Mouse (Mus musculus) lung, adult 2 months (tissue): ENCODE measurements around the gene Palb2. TPM values are rescaled to one million over a fixed set of nuclear protein-coding genes. Genes with fewer than 3 reads are reported as not detected.

Source experiments
- DNase-seq: peaks from one replicate; pipeline ENCODE4 v3.0.0; 2022
- H3K4me1 ChIP-seq: fragments of 200-500 bp; 2 replicates; pipeline ENCODE4 v1.6.1; 2011; ENCODE audit warnings: low read length; ENCODE audit not compliant: control insufficient read depth, insufficient read depth
- H3K4me3 ChIP-seq: fragments of 200-500 bp; replicated peaks from 2 replicates; pipeline ENCODE3; 2011; ENCODE audit warnings: low read depth, mild to moderate bottlenecking, control low read depth, low read length; ENCODE audit errors: extremely low read depth
- CTCF ChIP-seq: fragments of 200-500 bp; IDR thresholded peaks from 2 replicates; pipeline ENCODE4 v1.5.1; 2011; ENCODE audit warnings: mild to moderate bottlenecking, low read length, control low read depth; ENCODE audit not compliant: insufficient read depth
- POLR2A ChIP-seq: fragments of 200-500 bp; IDR thresholded peaks from 2 replicates; pipeline ENCODE4 v1.6.1; 2011; ENCODE audit warnings: low read depth, mild to moderate bottlenecking, control low read depth, low read length, borderline replicate concordance; ENCODE audit errors: extremely low read depth
- WGBS: fragments of 180-500 bp; shearing (Covaris S2); methylation state at CpG from one replicate; pipeline ENCODE4 v1.1.7; 2018; 5-methylcytosine and 5-hydroxymethylcytosine counted together
- polyA plus RNA-seq: library from polyadenylated mRNA; depleted of rRNA; stranded (reverse); fragments of >200 nt; gene quantifications from 2 replicates; pipeline ENCODE4 v1.2.3, GENCODE M21; 2012

Gene Palb2
- polyA plus RNA-seq, 1 experiment: 0.67 TPM

- no peak for DNase-seq
- no peak for TF ChIP-seq CTCF
- no peak for TF ChIP-seq POLR2A
- WGBS: 74% methylated on average over 4 of the region's 4 CpGs
- no peaks in the 10 kb centered on the region for H3K4me1 ChIP-seq
- no peak overlapping the region for H3K4me3 ChIP-seq
These were observed 19.7 kb upstream of the Palb2 start for GRCm38 (mm10) chr7:122152473-122152872.

DNA sequence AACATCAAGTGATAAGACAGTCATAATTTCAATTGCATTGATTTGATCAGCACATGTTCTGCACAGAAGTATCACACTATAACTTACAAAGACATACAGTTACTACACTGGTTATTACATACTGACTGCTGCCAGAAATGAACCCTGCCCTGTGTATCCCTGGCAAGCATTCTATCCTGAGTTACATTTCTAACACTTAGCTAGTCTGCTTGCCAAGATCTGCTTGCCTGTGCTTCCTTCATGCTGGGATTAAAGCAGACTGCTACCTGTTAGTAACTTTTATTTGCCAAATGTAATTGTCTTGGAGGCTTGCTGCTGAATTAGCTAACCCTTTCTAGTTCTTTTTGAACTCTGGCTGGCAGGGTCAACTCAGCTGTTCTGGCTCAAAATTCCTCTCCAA lies 8.2 kb upstream of the Palb2 start:
- no peak for DNase-seq
- Histone ChIP-seq H3K4me3 (no peak overlapping the region), H3K4me1 (no peaks in the 10 kb centered on the region)
- TF ChIP-seq POLR2A (no peak), CTCF (no peak)

DNA sequence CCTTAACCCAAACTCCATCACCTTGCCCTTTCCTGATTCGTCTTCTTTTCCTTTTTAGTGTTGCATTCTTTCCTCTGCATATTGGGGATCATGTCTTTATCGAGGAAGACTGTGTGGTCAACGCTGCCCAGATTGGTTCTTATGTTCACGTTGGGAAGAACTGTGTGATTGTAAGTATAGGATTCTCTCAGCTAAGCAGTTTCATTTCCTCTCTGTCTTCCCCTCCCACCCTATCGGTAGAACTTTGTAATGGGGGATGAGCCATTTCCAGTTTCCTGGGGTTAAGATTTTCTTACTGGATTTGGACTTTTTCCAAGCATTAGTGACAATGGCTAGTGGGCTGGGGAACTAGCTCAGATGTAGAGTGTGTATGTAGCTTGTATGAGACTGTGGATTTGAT lies 5.4 kb upstream of the Palb2 start:
- no peak for TF ChIP-seq POLR2A
- no peak for TF ChIP-seq CTCF
- Histone ChIP-seq H3K4me1 (no peaks in the 10 kb centered on the region; the same call in 1 of the 2 replicates), H3K4me3 (no peak overlapping the region)
- WGBS: 76% methylated on average over 5 of the region's 5 CpGs
- DNase-seq: no peak

- Histone ChIP-seq H3K4me1 (no peaks in the 10 kb centered on the region; the same call in 1 of the 2 replicates), H3K4me3 (no peak overlapping the region)
- no peak for TF ChIP-seq CTCF
- no peak for TF ChIP-seq POLR2A
- DNase-seq: no peak
These were observed 4.3 kb upstream of the Palb2 start for GRCm38 (mm10) chr7:122137071-122137470.

GRCm38 (mm10) chr7:122135070-122135469 lies 2.3 kb upstream of the Palb2 start:
- H3K4me1 ChIP-seq: no peaks in the 10 kb centered on the region; the same call in 1 of the 2 replicates
- 73% methylated on average over 10 of the region's 10 CpGs for WGBS
- no peak for TF ChIP-seq POLR2A
- TF ChIP-seq CTCF: no peak
- H3K4me3 ChIP-seq: no peak overlapping the region
- no peak for DNase-seq

DNA sequence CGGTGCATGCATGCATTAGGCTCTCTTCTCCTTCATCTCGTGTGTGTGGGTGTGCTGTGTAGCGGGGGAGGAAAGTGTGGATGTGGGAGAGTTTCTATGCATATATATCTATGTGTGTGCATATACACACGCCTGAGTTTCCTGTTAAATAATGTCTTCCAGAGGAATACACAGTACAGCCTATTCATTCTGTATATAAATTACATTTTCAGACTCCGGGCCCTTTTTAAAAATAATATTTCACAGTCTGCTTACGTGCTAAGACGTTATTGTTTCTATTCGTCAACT lies 497 bp upstream of the Palb2 start:
- WGBS: 13% methylated on average over 8 of the region's 8 CpGs
- no peak for DNase-seq
- TF ChIP-seq POLR2A (no peak), CTCF (no peak)
- no peaks in the 10 kb centered on the region; the same call in 1 of the 2 replicates for H3K4me1 ChIP-seq
- peak overlapping the region; percentile 68 for H3K4me3 ChIP-seq

DNA sequence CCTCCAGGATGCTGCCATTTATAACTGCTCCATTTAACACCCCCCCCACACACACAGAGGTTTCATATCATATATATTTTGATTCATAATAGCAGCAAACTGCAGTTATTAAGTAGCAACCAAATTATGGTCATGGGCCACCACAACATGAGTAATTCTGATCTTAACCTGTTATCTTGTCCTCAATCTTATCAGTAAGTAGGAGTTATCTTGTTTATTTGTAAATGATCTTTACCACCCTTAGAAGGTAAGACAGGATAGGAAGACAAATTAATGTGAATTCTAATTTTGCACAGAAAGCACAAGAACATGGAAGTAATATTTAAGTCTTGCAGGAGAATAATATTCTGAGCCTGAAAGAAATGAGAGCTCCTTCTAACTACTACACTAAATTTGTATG lies 951 bp downstream of the Palb2 start:
- no peak for TF ChIP-seq POLR2A
- no peak for DNase-seq
- H3K4me1 ChIP-seq: no peaks in the 10 kb centered on the region; the same call in 1 of the 2 replicates
- H3K4me3 ChIP-seq: no peak overlapping the region

DNA sequence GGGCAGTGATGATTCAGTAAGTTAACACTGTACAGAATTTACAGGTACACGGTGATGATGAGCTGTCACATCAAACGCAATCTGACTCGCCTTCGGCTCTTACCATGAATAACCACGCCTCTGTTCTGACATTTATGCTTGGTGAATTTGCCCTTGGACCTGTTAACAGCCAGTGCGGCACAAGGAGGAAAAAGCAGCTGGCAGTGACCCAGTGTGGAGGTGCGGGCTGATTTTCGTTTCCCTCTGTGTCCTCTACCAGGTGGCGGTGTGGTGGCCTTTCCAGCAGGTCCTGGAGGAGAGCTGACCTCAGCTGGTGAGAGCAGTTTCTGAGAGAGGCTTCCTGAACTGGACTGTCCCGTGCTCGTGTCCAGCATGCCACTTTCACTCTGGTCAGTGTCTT lies 5.8 kb downstream of the Palb2 start:
- WGBS: 94% methylated on average over 11 of the region's 11 CpGs
- TF ChIP-seq CTCF (no peak), POLR2A (no peak)
- no peaks in the 10 kb centered on the region for H3K4me1 ChIP-seq
- no peak overlapping the region for H3K4me3 ChIP-seq
- DNase-seq: no peak

DNA sequence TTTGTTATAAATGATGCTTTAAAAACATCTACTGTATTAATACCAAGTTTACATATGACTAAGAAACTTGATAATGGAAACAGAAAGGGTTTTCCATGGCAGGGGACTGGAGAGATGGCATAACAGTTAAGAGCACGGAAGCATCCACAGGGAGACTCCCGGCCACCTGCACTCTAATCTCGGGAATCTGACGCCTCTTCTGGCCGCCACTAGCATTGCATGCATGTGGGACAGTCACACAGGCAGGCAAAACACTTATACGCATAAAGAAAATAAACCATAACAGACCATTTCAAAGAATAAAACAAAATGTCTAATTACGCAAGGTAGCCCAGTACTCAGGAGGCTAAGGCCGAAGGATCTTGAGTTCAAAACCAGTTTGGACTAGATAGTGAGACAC lies 7.1 kb downstream of the Palb2 start:
- TF ChIP-seq CTCF (no peak), POLR2A (no peak)
- no peaks in the 10 kb centered on the region for H3K4me1 ChIP-seq
- no peak for DNase-seq
- WGBS: 75% methylated on average over 8 of the region's 8 CpGs
- no peak overlapping the region for H3K4me3 ChIP-seq

GRCm38 (mm10) chr7:122123518-122123917 lies 9.3 kb downstream of the Palb2 start:
- TF ChIP-seq CTCF: no peak
- TF ChIP-seq POLR2A: no peak
- 78% methylated on average over 4 of the region's 4 CpGs for WGBS
- DNase-seq: no peak
- Histone ChIP-seq H3K4me3 (no peak overlapping the region), H3K4me1 (no peaks in the 10 kb centered on the region)

- no peaks in the 10 kb centered on the region for H3K4me1 ChIP-seq
- TF ChIP-seq CTCF (no peak), POLR2A (no peak)
- no peak overlapping the region for H3K4me3 ChIP-seq
- WGBS: 96% methylated on average over 6 of the region's 6 CpGs
- no peak for DNase-seq
These were observed 24.6 kb downstream of the Palb2 start for GRCm38 (mm10) chr7:122108206-122108605.
